Mouse (Mus musculus): ENCODE measurements around the gene Olfr1451.
"Not testable (repeated sequence)": the region's sequence is repeated elsewhere in the genome, so short reads cannot be mapped to it uniquely, and the experiment has no call there.

The Olfr1451 gene

DNA sequence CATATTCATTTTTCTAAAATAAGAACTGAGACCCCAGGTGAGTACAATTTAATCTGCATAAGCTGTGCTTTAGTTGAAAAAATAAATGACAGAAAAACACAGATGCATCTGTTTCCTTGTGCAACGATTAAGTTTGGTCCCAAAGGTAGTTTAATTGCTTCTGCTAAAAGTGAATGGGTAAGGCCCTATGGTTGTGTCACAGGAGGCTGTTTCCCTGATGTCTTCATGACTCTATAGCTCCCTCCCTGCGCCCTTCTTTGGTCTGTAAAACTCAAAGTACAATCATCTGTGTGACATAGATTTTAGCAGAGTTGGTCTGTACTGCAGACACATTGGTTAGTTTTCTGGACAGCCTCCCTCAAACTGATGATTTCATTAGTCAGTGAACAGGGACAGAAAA, at the start of gene Olfr1451:
Gene Olfr1451 (plus strand): TSS at position 301 of the 400 bp plus-strand sequence.
- no peak for DNase-seq (ENCODE audit: low spot score)

DNA sequence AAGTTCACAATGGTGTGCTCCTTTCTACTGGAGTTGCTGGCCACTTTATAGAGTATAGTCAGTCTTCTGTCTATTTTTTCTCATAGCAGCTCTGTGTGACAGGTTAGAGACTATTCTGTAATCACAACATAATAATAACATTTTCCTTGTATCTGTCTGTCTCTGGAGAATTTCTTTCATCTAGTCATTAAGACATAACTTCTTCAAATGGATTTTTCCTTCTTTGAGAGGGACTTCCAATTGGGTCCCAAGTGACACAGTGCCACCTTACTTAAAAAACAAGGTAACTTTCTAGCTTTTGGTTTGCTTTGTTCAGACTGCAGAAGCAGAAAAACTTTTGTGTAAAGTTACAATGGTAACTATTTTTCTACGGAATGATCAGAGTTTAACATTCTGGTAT, 44.9 kb upstream of the Olfr1451 start, which contains the start of gene Olfr1450:
Gene Olfr1450 (plus strand): TSS at position 301 of the 400 bp plus-strand sequence.
- no peak for DNase-seq (ENCODE audit: low spot score)

DNA sequence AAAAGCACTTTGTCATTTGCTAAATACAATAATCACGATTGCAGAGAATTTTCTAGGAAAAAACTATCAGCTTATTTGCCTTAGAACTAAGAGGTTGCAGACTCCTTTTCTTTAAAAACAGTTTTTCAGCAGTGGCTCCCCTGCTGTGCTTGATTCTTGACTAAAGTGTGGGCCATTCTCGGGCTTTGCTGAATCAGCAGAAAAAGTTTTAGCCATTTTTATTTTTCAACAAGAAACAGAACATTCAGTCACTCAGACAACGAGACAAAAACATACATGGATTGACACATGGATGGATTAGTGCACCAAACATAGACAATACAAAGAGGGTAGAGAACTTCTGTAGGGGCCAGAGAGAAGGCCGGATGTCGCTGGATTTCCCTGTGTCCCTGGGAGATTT, 24.7 kb upstream of the Olfr1451 start:
- DNase-seq (ENCODE audit: low spot score), result not testable (repeated sequence)

DNA sequence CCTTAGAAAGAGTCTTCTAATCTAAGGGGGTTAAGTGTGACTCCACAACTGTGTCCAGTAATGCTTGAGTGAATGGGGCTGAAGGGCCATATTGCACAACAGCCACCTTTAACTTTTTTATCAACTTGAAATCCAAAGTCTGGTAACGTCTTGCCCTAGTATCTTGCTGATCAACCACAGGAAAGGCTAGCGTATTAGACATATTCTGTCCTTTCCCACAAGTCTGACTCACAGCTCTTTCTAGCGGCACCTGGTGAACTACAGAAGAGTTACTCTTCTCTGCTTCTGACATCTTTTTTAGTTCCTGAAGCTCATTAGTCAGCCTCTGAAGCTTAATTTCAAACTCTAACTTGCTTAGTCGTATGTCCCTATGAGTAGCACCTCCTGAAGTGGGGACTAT, 2.5 kb upstream of the Olfr1451 start:
- not testable (repeated sequence) for DNase-seq (ENCODE audit: low spot score)

DNA sequence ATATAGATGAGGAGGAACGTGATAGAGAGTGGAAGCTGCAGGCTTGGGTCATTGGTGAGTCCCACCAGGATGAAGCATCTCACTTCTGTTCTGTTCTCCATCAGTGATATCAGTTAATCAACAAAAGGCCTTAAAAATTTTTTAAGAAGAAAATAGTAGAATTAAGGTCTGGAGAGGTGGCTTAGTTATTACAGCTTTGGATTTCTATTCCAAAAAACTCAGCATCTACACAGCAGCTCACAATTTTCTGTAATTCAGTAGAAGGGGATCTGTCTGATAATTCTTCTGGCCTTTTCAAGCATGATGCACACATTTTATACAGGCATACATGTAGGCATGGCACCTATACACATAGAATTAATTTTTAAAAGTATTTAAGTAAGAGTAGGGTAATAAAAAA, 33.4 kb downstream of the Olfr1451 start, which contains the start of gene Olfr1453:
Gene Olfr1453 (minus strand): TSS at position 101 of the 400 bp plus-strand sequence.
- DNase-seq (ENCODE audit: low spot score), result no peak
